Mouse (Mus musculus): ENCODE data around the gene Xpo4. TPM values are rescaled to one million over a fixed set of nuclear protein-coding genes. Genes with fewer than 3 reads are reported as not detected.

Xpo4 gene
- polyA plus RNA-seq, 1 experiment from 2014 or later, result 30.0 TPM

DNA sequence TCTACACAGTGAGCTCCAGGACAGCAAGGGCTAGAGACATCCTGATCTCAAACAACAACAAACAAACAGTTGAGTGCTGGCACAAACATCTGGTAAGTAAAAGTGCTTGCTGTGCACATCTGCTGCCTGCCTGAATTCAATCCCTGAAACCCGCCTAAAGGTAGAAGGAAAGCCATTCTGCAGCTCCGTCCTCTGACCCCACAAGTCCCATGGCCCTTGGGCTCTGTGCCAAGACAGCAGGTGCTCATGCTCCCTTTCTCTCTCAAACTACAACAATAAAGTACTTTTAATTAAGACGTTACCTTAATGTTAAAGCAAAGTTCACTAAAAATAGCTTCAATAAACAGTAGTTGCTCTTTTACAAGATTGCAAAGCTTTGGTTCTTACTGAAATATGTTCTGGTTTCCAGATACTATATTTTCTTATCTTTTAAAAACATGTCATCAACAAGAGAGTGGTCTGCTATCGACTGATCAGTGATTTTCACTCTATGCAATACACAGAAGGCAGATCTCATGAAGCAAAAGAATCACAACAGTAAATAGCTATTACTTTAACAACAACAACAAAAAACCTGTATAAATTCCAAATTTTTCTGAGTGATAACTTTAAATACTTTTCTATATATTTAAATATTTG is 44.5 kb downstream of the Xpo4 start:
- no peak overlapping the region for H3K4me3 ChIP-seq
- WGBS, result 78% methylated on average over 4 of the region's 4 CpGs
- no peak for DNase-seq (ENCODE audit: low spot score)

DNA sequence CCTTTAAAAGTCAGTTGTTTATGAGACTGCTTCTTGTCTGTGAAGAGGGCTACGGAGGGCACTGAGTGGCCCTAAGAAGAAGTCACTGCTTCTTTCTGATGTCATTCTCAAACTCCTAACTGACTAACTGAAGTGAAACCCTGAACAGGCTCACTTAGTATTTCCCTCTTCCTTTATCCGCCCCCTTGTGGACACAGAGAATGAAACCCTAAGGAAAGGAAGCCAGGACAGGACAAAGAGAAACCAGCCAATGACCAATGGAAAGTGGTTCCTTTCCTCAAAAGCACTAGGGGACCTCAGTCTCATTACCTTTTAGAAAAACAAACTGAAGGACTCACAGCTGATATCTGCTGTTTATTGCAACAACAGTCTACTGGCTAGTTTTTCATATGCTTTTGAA is 45.7 kb downstream of the Xpo4 start:
- H3K27me3 ChIP-seq (replicated peaks; ENCODE audit: low read depth, poor library complexity, severe bottlenecking), result no peaks in the 10 kb centered on the region
- H3K9me3 ChIP-seq, result no peaks in the 10 kb centered on the region
- H3K4me3 ChIP-seq, result no peak overlapping the region
- whole genome bisulfite sequencing, result 54% methylated on average over 2 of the region's 2 CpGs
- no peak overlapping the region for H3K27ac ChIP-seq (replicated peaks)
- H3K36me3 ChIP-seq (replicated peaks), result peaks cover 37% of the 10 kb centered on the region
- no peaks in the 10 kb centered on the region for H3K4me1 ChIP-seq
- DNase-seq (ENCODE audit: low spot score), result peak; percentile 21

More for the DNA sequence above, 44.5 kb downstream of the Xpo4 start:
- no peaks in the 10 kb centered on the region for H3K9me3 ChIP-seq
- H3K36me3 ChIP-seq (replicated peaks), result peaks cover 47% of the 10 kb centered on the region
- no peak overlapping the region for H3K27ac ChIP-seq (replicated peaks)
- H3K27me3 ChIP-seq (replicated peaks; ENCODE audit: low read depth, poor library complexity, severe bottlenecking), result no peaks in the 10 kb centered on the region
- H3K4me1 ChIP-seq, result no peaks in the 10 kb centered on the region

GRCm38 (mm10) chr14:57617675-57618074 is 47.6 kb downstream of the Xpo4 start:
- no peak overlapping the region for H3K4me3 ChIP-seq
- no peaks in the 10 kb centered on the region for H3K9me3 ChIP-seq
- H3K27me3 ChIP-seq (replicated peaks; ENCODE audit: low read depth, poor library complexity, severe bottlenecking), result no peaks in the 10 kb centered on the region
- no peak overlapping the region for H3K27ac ChIP-seq (replicated peaks)
- DNase-seq (ENCODE audit: low spot score), result no peak
- H3K36me3 ChIP-seq (replicated peaks), result peaks cover 27% of the 10 kb centered on the region
- WGBS, result 97% methylated on average over 1 of the region's 1 CpGs
- H3K4me1 ChIP-seq, result no peaks in the 10 kb centered on the region

GRCm38 (mm10) chr14:57616339-57616965 is 48.8 kb downstream of the Xpo4 start:
- no peak for DNase-seq (ENCODE audit: low spot score)
- Histone ChIP-seq H3K4me1 (peaks cover 1% of the 10 kb centered on the region; the same call in 1 of the 2 replicates), H3K27ac (replicated peaks) (no peak overlapping the region), H3K9me3 (no peaks in the 10 kb centered on the region), H3K36me3 (replicated peaks) (peaks cover 16% of the 10 kb centered on the region), H3K4me3 (no peak overlapping the region), H3K27me3 (replicated peaks; ENCODE audit: low read depth, poor library complexity, severe bottlenecking) (no peaks in the 10 kb centered on the region)
- 87% methylated on average over 6 of the region's 6 CpGs for WGBS

DNA sequence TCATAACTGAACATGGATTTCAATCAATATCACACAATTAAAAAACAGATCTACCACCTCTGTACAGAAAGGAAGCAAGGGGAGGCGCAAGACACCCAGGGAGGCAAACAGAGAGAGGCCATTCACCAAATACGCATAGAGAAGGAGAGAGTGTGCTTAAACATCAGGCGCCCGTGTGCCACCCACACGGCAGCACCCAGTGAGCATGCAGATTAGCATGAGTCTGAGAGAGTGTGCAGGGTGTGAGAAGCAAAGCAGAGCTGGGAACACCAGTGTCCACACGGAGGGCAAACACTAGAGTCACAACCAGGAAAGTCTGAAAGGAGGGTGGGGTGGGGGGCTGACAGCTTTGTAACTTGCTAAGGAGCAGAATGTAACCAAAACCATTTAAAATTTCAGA is 49.4 kb downstream of the Xpo4 start:
- H3K27me3 ChIP-seq (replicated peaks; ENCODE audit: low read depth, poor library complexity, severe bottlenecking), result no peaks in the 10 kb centered on the region
- no peak for DNase-seq (ENCODE audit: low spot score)
- 91% methylated on average over 6 of the region's 6 CpGs for WGBS

GRCm38 (mm10) chr14:57611034-57611433 is 54.2 kb downstream of the Xpo4 start:
- DNase-seq (ENCODE audit: low spot score), result no peak
- no peaks in the 10 kb centered on the region for H3K27me3 ChIP-seq (replicated peaks; ENCODE audit: low read depth, poor library complexity, severe bottlenecking)
- peaks cover 7% of the 10 kb centered on the region; the same call in 1 of the 2 replicates for H3K4me1 ChIP-seq
- H3K9me3 ChIP-seq, result no peaks in the 10 kb centered on the region
- H3K4me3 ChIP-seq, result no peak overlapping the region
- peaks cover 14% of the 10 kb centered on the region for H3K36me3 ChIP-seq (replicated peaks)
- no peak overlapping the region for H3K27ac ChIP-seq (replicated peaks)
- WGBS, result 46% methylated on average over 2 of the region's 2 CpGs

More for the DNA sequence above, 49.4 kb downstream of the Xpo4 start:
- Histone ChIP-seq H3K27ac (replicated peaks) (no peak overlapping the region), H3K4me3 (no peak overlapping the region), H3K9me3 (no peaks in the 10 kb centered on the region), H3K36me3 (replicated peaks) (peaks cover 16% of the 10 kb centered on the region), H3K4me1 (peaks cover 7% of the 10 kb centered on the region; the same call in 1 of the 2 replicates)

DNA sequence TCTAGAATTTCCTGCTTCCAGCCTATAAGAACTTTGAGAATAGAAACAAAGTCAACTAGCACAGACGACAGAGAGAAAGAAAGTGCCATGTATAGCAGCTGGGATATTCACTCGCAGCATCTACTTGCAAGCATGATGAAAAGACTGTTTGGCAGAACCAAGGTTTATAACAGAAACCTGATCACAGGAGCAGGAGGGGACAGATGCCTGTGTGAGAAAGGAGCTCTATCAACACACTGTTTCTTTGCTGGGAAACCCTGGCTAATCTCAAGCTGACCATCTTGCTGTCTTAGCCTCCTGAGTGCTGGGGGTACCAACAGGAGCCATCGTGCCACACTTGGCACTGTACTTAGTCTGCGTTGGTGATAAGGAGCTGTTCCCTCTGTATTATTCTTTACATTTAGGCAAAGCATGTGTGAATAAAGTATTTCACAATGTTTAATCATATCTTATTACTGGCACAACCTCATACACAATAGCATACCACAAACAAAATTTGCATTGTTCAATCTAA is 55.4 kb downstream of the Xpo4 start:
- Histone ChIP-seq H3K9me3 (no peaks in the 10 kb centered on the region), H3K27me3 (replicated peaks; ENCODE audit: low read depth, poor library complexity, severe bottlenecking) (no peaks in the 10 kb centered on the region), H3K4me1 (peaks cover 7% of the 10 kb centered on the region; the same call in 1 of the 2 replicates), H3K36me3 (replicated peaks) (peaks cover 21% of the 10 kb centered on the region), H3K4me3 (no peak overlapping the region), H3K27ac (replicated peaks) (no peak overlapping the region)
- no peak for DNase-seq (ENCODE audit: low spot score)
- WGBS, result 82% methylated on average over 4 of the region's 4 CpGs

DNA sequence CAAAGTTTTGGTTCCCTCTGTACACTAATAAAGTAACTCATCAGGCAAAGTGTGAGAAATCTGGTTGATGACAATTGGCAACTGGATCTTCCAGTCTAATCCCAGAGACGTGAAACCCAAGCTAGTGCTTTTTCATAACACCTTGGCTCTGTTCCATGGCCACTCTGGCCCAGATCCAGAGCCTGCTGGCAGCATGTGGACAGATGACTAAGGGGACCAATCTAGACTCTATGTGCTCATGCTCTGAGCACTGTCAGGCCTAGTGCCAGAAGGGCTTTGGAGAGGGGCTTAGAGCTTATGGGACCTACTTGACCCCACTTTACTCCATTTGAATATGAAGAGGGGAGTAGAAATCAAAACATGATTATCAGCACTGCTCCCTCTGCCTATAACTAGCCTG is 57.7 kb downstream of the Xpo4 start:
- no peak for DNase-seq (ENCODE audit: low spot score)
- H3K27me3 ChIP-seq (replicated peaks; ENCODE audit: low read depth, poor library complexity, severe bottlenecking), result no peaks in the 10 kb centered on the region
- no peaks in the 10 kb centered on the region for H3K9me3 ChIP-seq
- peaks cover 36% of the 10 kb centered on the region for H3K36me3 ChIP-seq (replicated peaks)
- 77% methylated on average over 1 of the region's 1 CpGs for WGBS
- peaks cover 7% of the 10 kb centered on the region; the same call in 1 of the 2 replicates for H3K4me1 ChIP-seq
- H3K4me3 ChIP-seq, result no peak overlapping the region
- H3K27ac ChIP-seq (replicated peaks), result no peak overlapping the region

DNA sequence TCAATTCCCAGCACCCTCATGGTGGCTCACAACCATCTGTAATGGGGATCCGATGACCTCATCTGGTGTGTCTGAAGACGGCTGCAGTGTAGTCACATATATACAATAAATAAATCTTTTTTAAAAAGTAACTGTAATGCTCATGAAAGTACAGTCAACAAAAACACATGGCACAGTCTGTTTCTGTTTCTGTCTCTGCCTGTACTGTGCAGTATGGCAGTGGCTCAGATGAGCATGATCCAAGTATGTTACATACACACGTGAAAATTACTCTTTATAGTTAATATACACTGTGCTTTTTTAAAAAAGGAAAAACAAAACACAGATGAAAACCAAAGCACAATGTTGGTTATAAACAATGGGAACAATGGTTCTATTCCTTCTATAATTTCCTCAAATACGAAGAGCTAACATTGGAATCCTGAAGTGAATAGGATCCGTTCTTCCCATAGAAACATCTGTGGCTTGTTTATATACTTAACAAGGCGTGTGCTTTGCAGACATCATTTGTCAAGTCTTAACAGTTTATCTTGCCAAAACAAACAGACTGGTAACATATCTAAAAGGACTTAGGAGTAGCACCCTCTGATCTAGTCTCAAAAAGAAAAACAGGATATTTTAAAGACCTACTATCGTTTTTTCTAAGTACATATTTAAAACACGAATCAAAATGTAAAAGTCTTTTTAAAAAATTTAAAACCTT is 58.4 kb downstream of the Xpo4 start:
- Histone ChIP-seq H3K4me3 (no peak overlapping the region), H3K27ac (replicated peaks) (no peak overlapping the region), H3K9me3 (no peaks in the 10 kb centered on the region), H3K4me1 (peaks cover 7% of the 10 kb centered on the region; the same call in 1 of the 2 replicates), H3K27me3 (replicated peaks; ENCODE audit: low read depth, poor library complexity, severe bottlenecking) (no peaks in the 10 kb centered on the region), H3K36me3 (replicated peaks) (peaks cover 43% of the 10 kb centered on the region)
- DNase-seq (ENCODE audit: low spot score), result no peak
- WGBS, result 82% methylated on average over 8 of the region's 8 CpGs

DNA sequence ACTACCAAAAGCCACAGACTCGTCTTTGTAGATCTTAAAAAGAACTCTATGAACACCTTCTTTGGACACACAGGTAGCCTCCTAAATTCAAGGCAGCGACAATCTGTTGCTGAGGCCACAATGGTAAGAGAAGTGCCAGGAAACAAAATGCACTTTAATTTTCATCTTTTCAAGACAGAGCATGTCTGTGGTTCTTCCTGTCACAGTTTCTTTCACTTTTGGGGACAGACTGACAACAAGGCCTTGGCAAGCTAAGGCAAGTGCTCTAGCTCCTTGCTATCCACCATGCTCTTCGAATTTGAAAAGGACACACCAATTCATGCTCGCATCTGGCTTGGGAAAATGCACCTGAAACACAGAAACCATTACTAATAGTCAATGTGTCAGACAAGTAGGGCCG is 72.0 kb downstream of the Xpo4 start:
- Histone ChIP-seq H3K27ac (replicated peaks) (no peak overlapping the region), H3K4me3 (no peak overlapping the region), H3K27me3 (replicated peaks; ENCODE audit: low read depth, poor library complexity, severe bottlenecking) (no peaks in the 10 kb centered on the region), H3K9me3 (no peaks in the 10 kb centered on the region), H3K4me1 (no peaks in the 10 kb centered on the region), H3K36me3 (replicated peaks) (peaks cover 93% of the 10 kb centered on the region)
- 93% methylated on average over 5 of the region's 5 CpGs for whole genome bisulfite sequencing
- no peak for DNase-seq (ENCODE audit: low spot score)

DNA sequence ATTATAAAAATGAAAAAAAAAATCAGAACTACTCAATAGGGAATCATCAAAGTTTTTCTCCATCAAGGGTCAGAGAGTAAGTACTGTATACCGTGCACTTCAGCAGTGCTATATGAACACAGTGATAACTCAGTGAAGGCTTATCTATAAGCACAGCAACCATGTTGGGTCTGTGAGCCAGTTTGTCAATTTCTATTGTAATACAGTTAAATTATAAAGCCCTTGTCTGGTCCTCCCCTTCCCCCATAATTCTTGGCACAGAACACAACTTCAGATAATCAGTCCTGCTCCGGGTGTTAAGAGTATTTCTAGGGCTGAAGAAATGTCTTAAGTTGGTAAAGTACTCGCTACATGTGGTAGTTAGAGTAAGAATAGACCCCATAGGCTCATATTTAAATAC is 73.4 kb downstream of the Xpo4 start:
- DNase-seq (ENCODE audit: low spot score), result no peak
- Histone ChIP-seq H3K4me1 (no peaks in the 10 kb centered on the region), H3K4me3 (no peak overlapping the region), H3K9me3 (no peaks in the 10 kb centered on the region), H3K27ac (replicated peaks) (no peak overlapping the region), H3K36me3 (replicated peaks) (peaks cover 94% of the 10 kb centered on the region), H3K27me3 (replicated peaks; ENCODE audit: low read depth, poor library complexity, severe bottlenecking) (no peaks in the 10 kb centered on the region)
- 96% methylated on average over 3 of the region's 3 CpGs for WGBS

DNA sequence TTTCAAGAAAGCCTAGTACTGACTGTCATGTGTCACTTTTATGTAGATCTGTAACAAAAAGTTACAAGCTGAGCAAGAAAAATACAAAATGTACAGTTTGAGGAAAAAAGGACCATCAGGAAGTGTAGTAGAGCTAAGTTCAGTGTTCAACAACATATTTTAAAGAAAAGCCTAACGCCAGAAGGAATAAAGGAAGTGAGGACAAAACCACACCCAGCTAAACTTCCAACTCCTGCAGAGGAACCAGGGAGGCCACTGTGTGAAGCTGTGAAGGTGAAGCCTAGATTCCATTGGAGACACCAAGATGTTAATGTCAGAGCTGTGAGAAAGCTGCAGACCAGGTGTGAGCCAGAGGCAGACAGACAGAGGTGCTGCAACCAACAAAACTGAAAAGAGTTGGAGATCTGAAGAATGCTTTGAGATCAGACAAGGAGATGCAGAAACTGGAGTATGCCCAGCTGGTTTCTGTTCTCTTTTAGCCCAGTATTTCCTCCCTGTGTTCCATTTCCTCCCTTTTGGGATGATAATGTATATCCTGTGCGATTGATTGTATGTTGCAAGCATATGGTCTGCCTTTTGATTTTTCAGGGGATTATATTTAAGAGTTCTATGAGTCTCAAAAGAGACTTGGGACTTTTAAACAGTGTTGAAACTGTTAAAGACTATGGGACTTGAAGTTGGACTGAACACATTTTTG is 88.7 kb downstream of the Xpo4 start:
- no peak for DNase-seq (ENCODE audit: low spot score)
- Histone ChIP-seq H3K4me1 (0 out of 2 replicates have a peak, but pooled peaks cover 3% of the 10 kb centered on the region), H3K9me3 (no peaks in the 10 kb centered on the region), H3K27me3 (replicated peaks; ENCODE audit: low read depth, poor library complexity, severe bottlenecking) (no peaks in the 10 kb centered on the region), H3K27ac (replicated peaks) (no peak overlapping the region), H3K4me3 (no peak overlapping the region), H3K36me3 (replicated peaks) (peaks cover 51% of the 10 kb centered on the region)
- 95% methylated on average over 2 of the region's 2 CpGs for WGBS
